Mouse (Mus musculus) C2C12 (cell line): ENCODE measurements at regions not wholly inside any gene's neighbourhood (a gene's known extent, or its start where the extent isn't known, plus 50 kb on each side); places are given as distances from the start of the nearest gene placed in this dataset.

Experiments
- CEBPB ChIP-seq: IDR thresholded peaks from one replicate; pipeline ENCODE4 v1.6.1; 2011; ENCODE audit warnings: low read depth, mild to moderate bottlenecking, control low read depth, moderate library complexity
- CTCF ChIP-seq: IDR thresholded peaks from one replicate; pipeline ENCODE4 v1.5.1; 2011; ENCODE audit not compliant: control insufficient read depth, insufficient read depth, insufficient read length
- MAX ChIP-seq: IDR thresholded peaks from one replicate; pipeline ENCODE4 v1.6.1; 2011; ENCODE audit warnings: mild to moderate bottlenecking, control low read depth
- MYOG ChIP-seq: IDR thresholded peaks from one replicate; pipeline ENCODE4 v1.6.1; 2011; ENCODE audit not compliant: control insufficient read depth, insufficient read length; ENCODE audit errors: extremely low read depth

DNA sequence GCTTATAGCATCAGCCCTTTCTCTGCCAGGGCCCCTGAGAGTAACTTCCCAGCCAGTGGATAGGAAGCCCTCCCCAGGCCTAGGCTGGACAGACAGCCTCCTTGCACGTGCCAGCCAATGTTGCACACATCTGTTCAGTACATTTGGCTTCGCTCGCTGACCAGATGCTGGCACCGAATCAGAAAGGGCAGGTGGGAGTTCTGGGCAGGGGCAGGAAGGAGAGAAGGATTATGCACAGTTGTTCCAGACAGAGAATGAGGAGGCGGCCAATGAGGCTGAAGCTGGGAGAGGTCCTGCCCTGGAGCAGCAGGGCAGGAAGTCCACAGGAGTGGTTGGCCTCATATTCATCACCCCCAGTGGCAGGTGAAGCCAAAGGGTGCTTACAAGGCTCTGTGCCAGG, 161.8 kb upstream of the Lpp start:
- TF ChIP-seq CTCF (no peak), MYOG (no peak), MAX (no peak), CEBPB (no peak)
